29 mouse cellular contexts compared by ENCODE assay signal in the genomic region with DNA sequence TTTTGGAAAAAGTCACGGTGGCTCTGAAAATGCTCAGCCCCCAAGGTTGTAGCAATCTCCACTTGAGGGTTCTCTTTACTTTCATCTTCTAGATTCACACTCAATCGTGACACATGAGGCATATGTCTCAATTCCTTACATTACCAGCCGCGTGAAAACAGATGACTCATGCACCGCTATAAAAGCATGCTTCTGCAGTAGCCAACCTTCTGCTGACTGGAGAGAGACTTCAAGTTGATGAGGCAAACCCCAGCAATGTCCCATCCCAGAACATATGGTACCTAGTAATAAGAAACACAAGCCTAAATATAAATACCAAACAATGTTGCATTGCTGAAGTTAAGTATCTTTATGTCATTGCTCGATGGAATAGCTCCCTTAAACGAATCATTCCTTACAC.
DNase-seq lines count a peak whose midpoint lies in the region; ATAC-seq and TF ChIP-seq lines count a peak whose summit lies in the region.
"Had no signal": no experiment of that assay in that cellular context is flagged by ENCODE, and none has a peak within 500 bp of the region (broad histone marks: within the 10 kb centered on the region; RNA-seq: fewer than 3 reads in every experiment).

No protein-coding gene starts in this region.

- no peak overlapping the region for H3K4me2 ChIP-seq in hindbrain, embryonic 11.5 days (replicated peaks; ENCODE audit: low read depth, low read length)
- H3K4me2 ChIP-seq: hindbrain, embryonic 12.5 days; intestine, embryonic 15.5 days; limb, embryonic 12.5 days; liver, embryonic 15.5 days; lung, embryonic 14.5 days; midbrain, embryonic 15.5 days; neural tube, embryonic 15.5 days had no signal

- H3K9ac ChIP-seq in hindbrain, embryonic 11.5 days (ENCODE audit: low read depth, low read length): no peak overlapping the region
- H3K9ac ChIP-seq: hindbrain, embryonic 12.5 days; intestine, embryonic 15.5 days; limb, embryonic 12.5 days; liver, embryonic 15.5 days; lung, embryonic 14.5 days; midbrain, embryonic 15.5 days; neural tube, embryonic 15.5 days had no signal

- no peaks in the 10 kb centered on the region for H3K4me1 ChIP-seq in hindbrain, embryonic 11.5 days (replicated peaks; ENCODE audit: control insufficient read depth, insufficient read depth, low read length)
- no peaks in the 10 kb centered on the region for H3K4me1 ChIP-seq in kidney, adult 2 months (ENCODE audit: control insufficient read depth, insufficient read depth, low read length)
- H3K4me1 ChIP-seq: hindbrain, embryonic 12.5 days; intestine, embryonic 15.5 days; limb, embryonic 12.5 days; liver, embryonic 15.5 days; midbrain, embryonic 10.5 days; midbrain, embryonic 15.5 days; neural tube, embryonic 15.5 days had no signal

- no peak overlapping the region for H3K27ac ChIP-seq in hindbrain, embryonic 11.5 days (ENCODE audit: low read depth, low read length)
- H3K27ac ChIP-seq in kidney, adult 2 months (ENCODE audit: insufficient read depth, low read depth, low read length): no peak overlapping the region
- H3K27ac ChIP-seq: hindbrain, embryonic 12.5 days; hindbrain, postnatal 0 days; intestine, embryonic 15.5 days; kidney, postnatal 0 days; left cerebral cortex, adult 2 months; limb, embryonic 12.5 days; liver, embryonic 15.5 days; midbrain, embryonic 10.5 days; midbrain, embryonic 15.5 days; neural tube, embryonic 15.5 days had no signal

- no peak for TF ChIP-seq CTCF in brain, embryonic 14.5 days (IDR thresholded peaks at IDR 0.05; ENCODE audit: borderline replicate concordance, extremely low read depth, insufficient read depth, insufficient read length)
- TF ChIP-seq CTCF in kidney, adult 2 months (conservative IDR thresholded peaks at IDR 0.05; ENCODE audit: insufficient read depth, insufficient read length, low read depth, low read length): no peak

- no peak for ATAC-seq in hindbrain, embryonic 11.5 days (ENCODE audit: low FRiP score)
- ATAC-seq: CD4-positive, CD25-positive, alpha-beta regulatory T cell, adult 4 months; forebrain, embryonic 16.5 days; intestine, embryonic 15.5 days; midbrain, embryonic 15.5 days had no signal

- H3K4me3 ChIP-seq in hindbrain, embryonic 11.5 days (ENCODE audit: low read depth, low read length): no peak overlapping the region
- no peak overlapping the region for H3K4me3 ChIP-seq in kidney, adult 2 months (ENCODE audit: insufficient read depth, low read depth, low read length)
- H3K4me3 ChIP-seq: hindbrain, embryonic 12.5 days; intestine, embryonic 15.5 days; left cerebral cortex, adult 2 months; limb, embryonic 12.5 days; liver, embryonic 15.5 days; midbrain, embryonic 10.5 days; midbrain, embryonic 15.5 days; neural tube, embryonic 15.5 days had no signal

- DNase-seq in layer of hippocampus, adult 9-11 months: peak; percentile 5
- DNase-seq in layer of hippocampus, adult 11-12 months (ENCODE audit: low spot score): no peak
- DNase-seq in brain, embryonic 14.5 days (ENCODE audit: low read depth): peak; percentile 33
- DNase-seq in left cerebral cortex, adult 18-20 months (ENCODE audit: low spot score in 2 of 2): peak; percentile 14 to 40
- DNase-seq in right cerebral cortex, postnatal 25 days: peak; percentile 8
- no peak for DNase-seq in hindbrain, embryonic 11.5 days (ENCODE audit: low spot score)
- no peak for DNase-seq in kidney, adult 2 months
- DNase-seq: adrenal gland, postnatal 14 days; cerebellum, adult 18-20 months; cerebellum, postnatal 25 days; heart, postnatal 14 days; kidney, adult 8-10 months; kidney, postnatal 4 days; lung, embryonic 14.5 days; spleen, adult 18-20 months; thymus, adult 18-20 months; thymus, postnatal 25 days had no signal

- H3K36me3 ChIP-seq in hindbrain, embryonic 11.5 days (ENCODE audit: control insufficient read depth, insufficient read depth, low read length): no peaks in the 10 kb centered on the region
- H3K36me3 ChIP-seq in kidney, adult 2 months (ENCODE audit: control insufficient read depth, insufficient read depth, low read length): no peaks in the 10 kb centered on the region
- H3K36me3 ChIP-seq: hindbrain, embryonic 12.5 days; intestine, embryonic 15.5 days; limb, embryonic 12.5 days; liver, embryonic 15.5 days; midbrain, embryonic 10.5 days; midbrain, embryonic 15.5 days; neural tube, embryonic 15.5 days had no signal

- TF ChIP-seq POLR2A in brain, embryonic 14.5 days (IDR thresholded peaks at IDR 0.05; ENCODE audit: borderline replicate concordance, extremely low read depth, insufficient read depth, insufficient read length, poor library complexity, severe bottlenecking): no peak
- TF ChIP-seq POLR2A in kidney, adult 2 months (IDR thresholded peaks at IDR 0.05; ENCODE audit: low read depth, low read length): no peak

- 95% methylated on average over 7 of the region's 7 CpGs for WGBS in hindbrain, embryonic 11.5 days
- WGBS in kidney, adult 2 months: 94% methylated on average over 7 of the region's 7 CpGs

- H3K27me3 ChIP-seq in hindbrain, embryonic 11.5 days (ENCODE audit: control insufficient read depth, insufficient read depth, low read length): no peaks in the 10 kb centered on the region
- no peaks in the 10 kb centered on the region for H3K27me3 ChIP-seq in kidney, adult 2 months (replicated peaks; ENCODE audit: control insufficient read depth, insufficient read depth, low read length)
- H3K27me3 ChIP-seq: hindbrain, embryonic 12.5 days; intestine, embryonic 15.5 days; limb, embryonic 12.5 days; liver, embryonic 15.5 days; midbrain, embryonic 15.5 days; neural tube, embryonic 15.5 days had no signal

- H3K9me3 ChIP-seq in hindbrain, embryonic 11.5 days (ENCODE audit: control insufficient read depth, low read length): no peaks in the 10 kb centered on the region
- H3K9me3 ChIP-seq: hindbrain, embryonic 12.5 days; intestine, embryonic 15.5 days; liver, embryonic 15.5 days; midbrain, embryonic 10.5 days; midbrain, embryonic 15.5 days; neural tube, embryonic 15.5 days had no signal

Comparison
In these comparisons a context has a peak if more than half of its experiments do, and no peak if none do; other contexts are left out.
1. DNase-seq: peak in layer of hippocampus, adult 9-11 months (single experiment), brain, embryonic 14.5 days (single experiment), left cerebral cortex, adult 18-20 months (2 of 2) and right cerebral cortex, postnatal 25 days (single experiment); none in layer of hippocampus, adult 11-12 months (single experiment), hindbrain, embryonic 11.5 days (single experiment) and kidney, adult 2 months (single experiment).